Mouse (Mus musculus) gastrocnemius, adult 18-20 months (tissue): ENCODE measurements around the gene Cdhr4. TPM values are rescaled to one million over a fixed set of nuclear protein-coding genes. Genes with fewer than 3 reads are reported as not detected.

Experiments used
- DNase-seq: peaks from one replicate; pipeline ENCODE4 v3.0.0; 2021; ENCODE audit warnings: low spot score
- long read RNA-seq, 2 experiments: library from polyadenylated mRNA; stranded (forward); transcript quantifications; one replicate each; pipeline ENCODE4 v2.0.0; 2021
- total RNA-seq, 2 experiments: library from RNA; stranded (reverse); gene quantifications; 2 replicates each; pipeline ENCODE4 v1.2.3; 2021

Cdhr4 gene
- not detected for total RNA-seq
- long read RNA-seq, experiment 1 = 0 reads
- long read RNA-seq, experiment 2 = 0 reads

GRCm38 (mm10) chr9:107992197-107992596 lies at the start of gene Cdhr4:
Gene Cdhr4, plus strand, starts transcription at chr9:107992497.
- no peak for DNase-seq

- DNase-seq = peak; percentile 51
These were observed 44.8 kb upstream of the Cdhr4 start for GRCm38 (mm10) chr9:107947241-107948194.

- no peak for DNase-seq
These were observed 42.9 kb upstream of the Cdhr4 start for GRCm38 (mm10) chr9:107949184-107949921.

GRCm38 (mm10) chr9:107949922-107950235 lies 42.4 kb upstream of the Cdhr4 start, which contains the start of gene Traip:
Gene Traip, plus strand, starts transcription at chr9:107950136.
- DNase-seq = no peak

- DNase-seq = peak; percentile 94
These were observed 41.6 kb upstream of the Cdhr4 start for GRCm38 (mm10) chr9:107950460-107951355.

- DNase-seq = peak; percentile 53
These were observed 36.5 kb upstream of the Cdhr4 start for GRCm38 (mm10) chr9:107955613-107956289.

GRCm38 (mm10) chr9:107957141-107957540 lies 35.2 kb upstream of the Cdhr4 start:
- no peak for DNase-seq

GRCm38 (mm10) chr9:107959896-107960295 lies 32.4 kb upstream of the Cdhr4 start:
- no peak for DNase-seq

- DNase-seq = no peak
These were observed 31.4 kb upstream of the Cdhr4 start for GRCm38 (mm10) chr9:107960928-107961327.

GRCm38 (mm10) chr9:107961351-107961762 lies 30.9 kb upstream of the Cdhr4 start:
- no peak for DNase-seq

- DNase-seq = no peak
These were observed 30.4 kb upstream of the Cdhr4 start for GRCm38 (mm10) chr9:107961881-107962280.

GRCm38 (mm10) chr9:107962916-107963315 lies 29.4 kb upstream of the Cdhr4 start:
- no peak for DNase-seq

- peak; percentile 77 for DNase-seq
These were observed 28.6 kb upstream of the Cdhr4 start for GRCm38 (mm10) chr9:107963700-107964099.

GRCm38 (mm10) chr9:107964681-107965080 lies 27.6 kb upstream of the Cdhr4 start:
- no peak for DNase-seq

GRCm38 (mm10) chr9:107966676-107967075 lies 25.6 kb upstream of the Cdhr4 start:
- DNase-seq = no peak

GRCm38 (mm10) chr9:107967437-107967836 lies 24.9 kb upstream of the Cdhr4 start:
- DNase-seq = no peak

- DNase-seq = no peak
These were observed 23.8 kb upstream of the Cdhr4 start for GRCm38 (mm10) chr9:107968531-107968930.

GRCm38 (mm10) chr9:107970311-107970710 lies 22.0 kb upstream of the Cdhr4 start:
- DNase-seq = no peak

- DNase-seq = no peak
These were observed 20.4 kb upstream of the Cdhr4 start for GRCm38 (mm10) chr9:107971690-107972541.
